Mouse (Mus musculus) heart, postnatal 0 days (tissue): ENCODE data around the gene Pprc1.

ENCODE experiments used
- CTCF ChIP-seq: IDR thresholded peaks from 2 replicates; pipeline ENCODE4 v1.5.1; 2016; ENCODE audit warnings: antibody characterized with exemption, control low read depth, low read depth
- EP300 ChIP-seq: IDR thresholded peaks from 2 replicates; pipeline ENCODE4 v1.6.1; 2016; ENCODE audit warnings: antibody characterized with exemption, low read depth

DNA sequence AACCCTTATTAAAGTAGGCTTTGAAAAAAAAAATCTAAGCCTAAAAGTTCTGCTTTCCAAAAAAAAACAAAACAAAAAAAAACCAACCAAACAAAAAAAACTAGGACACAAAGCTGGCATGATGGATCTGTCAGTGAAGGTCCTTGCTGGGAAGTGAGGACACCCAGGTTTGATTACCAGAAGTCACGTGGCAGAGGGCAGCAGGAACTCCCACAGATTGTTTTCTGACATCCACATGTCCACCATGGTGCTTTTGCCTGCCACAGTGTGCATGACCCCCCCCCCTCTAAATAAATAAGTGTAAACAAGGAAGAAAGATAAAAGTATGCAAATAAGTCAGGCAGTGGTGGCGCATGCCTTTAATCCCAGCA lies 59.5 kb downstream of the Pprc1 start:
- TF ChIP-seq CTCF, result no peak
- no peak for TF ChIP-seq EP300
